Mouse (Mus musculus): ENCODE results near the gene Trim67. TPM values are rescaled to one million over a fixed set of nuclear protein-coding genes. Genes with fewer than 3 reads are reported as not detected.

The Trim67 gene
- polyA plus RNA-seq, 1 experiment from 2014 or later, result not detected

- peaks cover 10% of the 10 kb centered on the region; the same call in 1 of the 2 replicates for H3K4me1 ChIP-seq
- no peak overlapping the region for H3K27ac ChIP-seq
- 14% methylated on average over 16 of the region's 16 CpGs for WGBS
- H3K4me3 ChIP-seq, result peak overlapping the region; percentile 8; the same call in 1 of the 2 replicates
- no peaks in the 10 kb centered on the region for H3K9me3 ChIP-seq (replicated peaks)
- peaks cover 14% of the 10 kb centered on the region for H3K27me3 ChIP-seq (ENCODE audit: low read depth, poor library complexity, severe bottlenecking)
- no peaks in the 10 kb centered on the region for H3K36me3 ChIP-seq
- DNase-seq (ENCODE audit: low spot score), result peak; percentile 83
These were observed 17.2 kb upstream of the Trim67 start for GRCm38 (mm10) chr8:124775695-124776094.

DNA sequence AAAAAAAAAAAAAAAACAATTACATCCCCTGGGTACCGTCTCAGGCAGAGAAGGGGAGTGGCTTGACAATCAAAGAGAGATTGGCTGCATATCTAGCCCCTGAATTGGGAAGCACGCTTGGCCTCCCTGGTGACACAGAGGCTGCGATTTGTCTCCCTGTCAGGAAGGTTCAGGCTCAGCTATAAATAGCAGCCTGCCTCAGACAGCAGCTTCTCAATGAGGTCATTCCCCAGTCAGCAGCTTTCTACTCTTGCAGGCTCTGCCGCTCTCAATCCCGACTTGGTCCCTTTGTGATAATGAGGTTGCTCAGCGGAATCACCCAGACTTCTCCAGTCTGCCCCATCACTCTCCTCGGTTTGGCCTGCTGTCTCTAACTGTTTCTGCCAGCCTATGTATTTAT, 12.7 kb upstream of the Trim67 start:
- Histone ChIP-seq H3K9me3 (replicated peaks) (no peaks in the 10 kb centered on the region), H3K27ac (no peak overlapping the region), H3K36me3 (no peaks in the 10 kb centered on the region), H3K27me3 (ENCODE audit: low read depth, poor library complexity, severe bottlenecking) (peaks cover 5% of the 10 kb centered on the region), H3K4me3 (no peak overlapping the region), H3K4me1 (peaks cover 7% of the 10 kb centered on the region; the same call in 1 of the 2 replicates)
- 20% methylated on average over 7 of the region's 7 CpGs for WGBS
- no peak for DNase-seq (ENCODE audit: low spot score)

DNA sequence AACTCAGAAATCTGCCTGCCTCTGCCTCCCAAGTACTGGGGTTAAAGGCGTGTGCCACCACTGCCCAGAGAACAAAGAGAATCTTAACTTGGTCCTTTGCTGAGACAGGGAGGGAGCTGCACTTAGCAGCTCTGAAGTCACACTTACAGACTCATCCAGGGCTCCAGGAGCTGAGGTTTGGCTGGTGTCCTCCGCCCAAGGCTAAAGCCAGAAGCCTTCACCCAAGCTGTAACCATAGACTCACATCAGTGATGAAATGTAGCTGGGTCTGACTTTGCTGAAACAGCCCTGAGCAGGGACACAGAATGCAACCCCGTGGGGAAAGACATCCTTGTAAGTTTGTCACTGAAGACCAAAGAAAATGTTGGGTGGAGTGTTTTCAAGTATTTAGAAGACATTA, 10.5 kb upstream of the Trim67 start:
- Histone ChIP-seq H3K4me1 (peaks cover 4% of the 10 kb centered on the region; the same call in 1 of the 2 replicates), H3K36me3 (no peaks in the 10 kb centered on the region), H3K4me3 (no peak overlapping the region), H3K27me3 (ENCODE audit: low read depth, poor library complexity, severe bottlenecking) (peaks cover 7% of the 10 kb centered on the region; the same call in 1 of the 2 replicates), H3K27ac (no peak overlapping the region), H3K9me3 (replicated peaks) (no peaks in the 10 kb centered on the region)
- WGBS, result 77% methylated on average over 3 of the region's 3 CpGs
- no peak for DNase-seq (ENCODE audit: low spot score)

- no peaks in the 10 kb centered on the region for H3K9me3 ChIP-seq (replicated peaks)
- peaks cover 4% of the 10 kb centered on the region; the same call in 1 of the 2 replicates for H3K4me1 ChIP-seq
- no peak overlapping the region for H3K4me3 ChIP-seq
- H3K36me3 ChIP-seq, result no peaks in the 10 kb centered on the region
- H3K27ac ChIP-seq, result no peak overlapping the region
- no peak for DNase-seq (ENCODE audit: low spot score)
- WGBS, result 93% methylated on average over 15 of the region's 15 CpGs
- peaks cover 7% of the 10 kb centered on the region; the same call in 1 of the 2 replicates for H3K27me3 ChIP-seq (ENCODE audit: low read depth, poor library complexity, severe bottlenecking)
These were observed 9.7 kb upstream of the Trim67 start for GRCm38 (mm10) chr8:124783228-124783627.

DNA sequence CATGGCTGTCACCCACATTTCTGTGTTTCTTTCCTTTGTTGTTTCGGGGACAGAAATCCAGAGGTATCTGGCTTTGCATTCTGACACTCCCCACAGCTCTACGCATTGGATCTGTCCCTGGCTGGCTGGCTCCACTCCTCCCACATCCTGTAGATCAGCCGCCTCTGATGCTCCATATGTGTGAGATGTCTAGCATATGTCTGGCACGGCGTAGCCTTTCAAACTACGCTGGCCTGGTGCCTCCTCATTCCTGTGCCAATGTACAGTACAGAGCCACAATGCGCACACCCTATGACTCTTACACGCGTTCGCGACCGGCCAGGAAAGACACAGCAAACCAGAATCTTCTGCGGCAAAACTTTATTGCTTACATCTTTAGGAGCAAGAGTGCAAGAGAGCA, 8.3 kb upstream of the Trim67 start:
- no peak for DNase-seq (ENCODE audit: low spot score)
- no peaks in the 10 kb centered on the region for H3K36me3 ChIP-seq
- 92% methylated on average over 13 of the region's 13 CpGs for WGBS

DNA sequence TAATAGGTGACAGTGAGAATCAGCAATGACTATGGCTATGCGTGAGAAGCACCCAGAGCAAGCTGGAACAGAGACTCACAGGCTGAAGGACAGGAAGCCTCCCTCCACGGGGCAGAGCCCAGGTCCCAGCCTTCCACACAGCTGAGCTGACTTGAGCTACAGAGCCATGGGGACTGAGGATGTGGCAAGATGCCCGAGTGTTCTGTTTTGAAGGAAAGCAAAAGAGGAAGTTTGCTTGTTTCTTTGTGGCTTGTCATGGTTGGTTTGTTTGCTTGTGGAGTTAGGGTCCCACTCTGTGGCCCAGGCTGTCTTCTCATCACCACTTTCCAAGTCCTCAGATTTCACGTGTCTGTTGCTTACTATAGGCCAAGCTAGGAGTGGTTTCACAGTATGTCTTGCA, 2.2 kb upstream of the Trim67 start:
- Histone ChIP-seq H3K4me3 (no peak overlapping the region), H3K4me1 (peaks cover 31% of the 10 kb centered on the region), H3K27ac (no peak overlapping the region), H3K27me3 (ENCODE audit: low read depth, poor library complexity, severe bottlenecking) (peaks cover 64% of the 10 kb centered on the region), H3K9me3 (replicated peaks) (no peaks in the 10 kb centered on the region), H3K36me3 (no peaks in the 10 kb centered on the region)
- DNase-seq (ENCODE audit: low spot score), result no peak
- WGBS, result 78% methylated on average over 4 of the region's 4 CpGs

More for the DNA sequence above, 8.3 kb upstream of the Trim67 start:
- no peak overlapping the region for H3K4me3 ChIP-seq
- H3K27me3 ChIP-seq (ENCODE audit: low read depth, poor library complexity, severe bottlenecking), result peaks cover 7% of the 10 kb centered on the region; the same call in 1 of the 2 replicates
- peaks cover 4% of the 10 kb centered on the region; the same call in 1 of the 2 replicates for H3K4me1 ChIP-seq
- H3K27ac ChIP-seq, result no peak overlapping the region
- H3K9me3 ChIP-seq (replicated peaks), result no peaks in the 10 kb centered on the region

GRCm38 (mm10) chr8:124791751-124792150, 1.1 kb upstream of the Trim67 start:
- no peak overlapping the region for H3K27ac ChIP-seq
- 52% methylated on average over 4 of the region's 4 CpGs for WGBS
- DNase-seq (ENCODE audit: low spot score), result no peak
- H3K4me3 ChIP-seq, result peak overlapping the region; percentile 63; the same call in 1 of the 2 replicates
- H3K9me3 ChIP-seq (replicated peaks), result no peaks in the 10 kb centered on the region
- peaks cover 31% of the 10 kb centered on the region for H3K4me1 ChIP-seq
- no peaks in the 10 kb centered on the region for H3K36me3 ChIP-seq
- H3K27me3 ChIP-seq (ENCODE audit: low read depth, poor library complexity, severe bottlenecking), result peaks cover 70% of the 10 kb centered on the region

DNA sequence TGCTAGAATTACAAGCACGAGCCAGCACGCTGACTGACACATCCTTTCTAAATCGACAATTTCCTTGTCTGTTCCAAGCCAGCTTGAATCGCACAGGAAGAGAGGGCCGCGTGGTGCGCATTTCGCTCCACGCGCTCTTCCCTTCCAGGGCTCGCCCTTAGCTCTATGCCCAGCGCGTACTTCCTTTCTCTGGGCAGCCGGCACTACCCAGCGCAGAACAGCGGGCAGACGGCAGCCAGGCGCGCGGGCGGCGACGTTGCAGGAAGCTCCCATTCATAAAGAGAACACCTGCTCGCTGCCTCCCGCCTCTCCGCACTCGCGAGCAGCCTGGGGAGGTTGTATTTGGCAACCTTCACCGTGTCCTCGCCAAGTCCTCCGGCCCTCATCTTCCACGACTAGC, 706 bp upstream of the Trim67 start:
- Histone ChIP-seq H3K4me3 (peak overlapping the region; percentile 63), H3K36me3 (no peaks in the 10 kb centered on the region), H3K27me3 (ENCODE audit: low read depth, poor library complexity, severe bottlenecking) (peaks cover 72% of the 10 kb centered on the region), H3K9me3 (replicated peaks) (no peaks in the 10 kb centered on the region), H3K4me1 (peaks cover 31% of the 10 kb centered on the region), H3K27ac (no peak overlapping the region)
- DNase-seq (ENCODE audit: low spot score), result peak; percentile 49
- WGBS, result 2% methylated on average over 32 of the region's 32 CpGs

DNA sequence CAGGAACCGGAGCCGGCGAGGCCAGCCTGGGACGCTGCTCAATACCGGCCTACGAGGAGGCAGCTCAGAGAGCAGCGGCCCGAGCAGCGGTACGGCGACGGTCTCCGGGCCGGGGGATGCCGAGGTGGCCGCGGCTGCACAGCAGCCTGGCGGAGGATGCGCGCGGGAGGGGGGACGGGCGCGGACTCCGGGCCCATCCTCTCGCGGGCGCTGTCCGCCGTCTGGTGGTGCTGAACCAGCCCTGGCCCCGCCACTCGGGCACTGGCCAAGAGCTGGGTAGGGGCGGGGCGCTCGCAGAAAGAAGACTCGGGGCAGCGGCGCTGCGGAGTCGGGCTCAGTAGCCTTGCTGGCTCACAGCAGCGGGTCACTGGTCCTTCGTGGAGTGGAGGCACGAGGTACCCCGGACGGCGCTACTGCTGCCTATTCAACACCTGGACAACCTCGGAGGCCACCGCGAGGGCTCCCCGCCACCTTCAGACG, 320 bp downstream of the Trim67 start:
- H3K9me3 ChIP-seq (replicated peaks), result no peaks in the 10 kb centered on the region
- H3K4me3 ChIP-seq, result peak overlapping the region; percentile 63
- under 1% methylated on average over 45 of the region's 51 CpGs for WGBS
- H3K27ac ChIP-seq, result 0 out of 2 replicates have a peak overlapping the region, but pooled peaks have one; percentile 9
- peaks cover 31% of the 10 kb centered on the region for H3K4me1 ChIP-seq
- no peaks in the 10 kb centered on the region for H3K36me3 ChIP-seq
- peaks cover 76% of the 10 kb centered on the region for H3K27me3 ChIP-seq (ENCODE audit: low read depth, poor library complexity, severe bottlenecking)
- peak; percentile 94 for DNase-seq (ENCODE audit: low spot score)

DNA sequence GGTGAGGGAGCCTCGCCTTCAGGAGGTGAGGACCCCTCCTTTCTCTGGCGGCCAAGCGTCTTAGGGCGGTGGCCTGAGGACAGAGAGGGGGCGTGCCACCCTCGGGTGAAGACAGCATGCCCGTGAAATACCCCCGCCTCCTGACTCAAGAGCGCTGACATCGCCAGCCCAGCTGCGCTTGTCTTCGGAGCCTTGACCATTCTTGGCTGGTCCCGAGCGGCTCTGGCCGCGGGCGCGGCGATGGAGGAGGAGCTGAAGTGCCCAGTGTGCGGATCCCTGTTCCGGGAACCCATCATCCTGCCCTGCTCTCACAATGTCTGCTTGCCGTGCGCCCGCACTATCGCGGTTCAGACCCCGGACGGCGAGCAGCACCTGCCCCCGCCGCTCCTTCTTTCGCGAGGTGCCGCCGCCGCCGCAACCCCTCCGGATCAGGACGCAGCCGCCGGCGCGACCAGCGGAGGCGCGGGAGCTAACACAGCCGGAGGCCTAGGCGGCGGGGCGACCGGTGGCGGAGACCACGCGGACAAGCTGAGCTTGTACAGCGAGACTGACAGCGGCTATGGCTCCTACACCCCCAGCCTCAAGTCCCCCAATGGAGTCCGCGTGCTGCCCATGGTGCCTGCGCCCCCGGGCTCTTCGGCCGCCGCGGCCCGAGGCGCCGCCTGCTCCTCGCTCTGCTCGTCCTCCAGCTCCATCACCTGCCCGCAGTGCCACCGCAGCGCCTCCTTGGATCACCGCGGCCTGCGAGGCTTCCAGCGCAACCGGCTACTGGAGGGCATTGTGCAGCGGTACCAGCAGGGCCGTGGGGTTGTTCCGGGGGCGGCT, 981 bp downstream of the Trim67 start:
- no peaks in the 10 kb centered on the region for H3K36me3 ChIP-seq
- peaks cover 31% of the 10 kb centered on the region for H3K4me1 ChIP-seq
- no peaks in the 10 kb centered on the region for H3K9me3 ChIP-seq (replicated peaks)
- H3K4me3 ChIP-seq, result peak overlapping the region; percentile 63
- peaks cover 76% of the 10 kb centered on the region for H3K27me3 ChIP-seq (ENCODE audit: low read depth, poor library complexity, severe bottlenecking)
- WGBS, result under 1% methylated on average over 81 of the region's 81 CpGs
- no peak overlapping the region for H3K27ac ChIP-seq
- no peak for DNase-seq (ENCODE audit: low spot score)

DNA sequence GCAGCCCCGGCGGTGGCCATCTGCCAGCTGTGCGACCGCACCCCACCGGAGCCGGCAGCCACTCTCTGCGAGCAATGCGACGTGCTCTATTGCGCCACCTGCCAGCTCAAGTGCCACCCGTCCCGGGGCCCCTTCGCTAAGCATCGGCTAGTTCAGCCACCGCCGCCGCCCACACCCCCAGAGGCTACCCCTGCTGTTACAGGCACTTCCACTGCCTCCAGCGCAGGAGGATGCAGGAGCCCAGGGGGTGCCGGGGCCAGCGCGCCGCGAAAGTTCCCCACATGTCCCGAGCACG, 1.5 kb downstream of the Trim67 start:
- Histone ChIP-seq H3K9me3 (replicated peaks) (no peaks in the 10 kb centered on the region), H3K4me3 (peak overlapping the region; percentile 63), H3K4me1 (peaks cover 31% of the 10 kb centered on the region), H3K27ac (no peak overlapping the region), H3K36me3 (no peaks in the 10 kb centered on the region), H3K27me3 (ENCODE audit: low read depth, poor library complexity, severe bottlenecking) (peaks cover 76% of the 10 kb centered on the region)
- WGBS, result under 1% methylated on average over 25 of the region's 25 CpGs
- DNase-seq (ENCODE audit: low spot score), result peak; percentile 65

DNA sequence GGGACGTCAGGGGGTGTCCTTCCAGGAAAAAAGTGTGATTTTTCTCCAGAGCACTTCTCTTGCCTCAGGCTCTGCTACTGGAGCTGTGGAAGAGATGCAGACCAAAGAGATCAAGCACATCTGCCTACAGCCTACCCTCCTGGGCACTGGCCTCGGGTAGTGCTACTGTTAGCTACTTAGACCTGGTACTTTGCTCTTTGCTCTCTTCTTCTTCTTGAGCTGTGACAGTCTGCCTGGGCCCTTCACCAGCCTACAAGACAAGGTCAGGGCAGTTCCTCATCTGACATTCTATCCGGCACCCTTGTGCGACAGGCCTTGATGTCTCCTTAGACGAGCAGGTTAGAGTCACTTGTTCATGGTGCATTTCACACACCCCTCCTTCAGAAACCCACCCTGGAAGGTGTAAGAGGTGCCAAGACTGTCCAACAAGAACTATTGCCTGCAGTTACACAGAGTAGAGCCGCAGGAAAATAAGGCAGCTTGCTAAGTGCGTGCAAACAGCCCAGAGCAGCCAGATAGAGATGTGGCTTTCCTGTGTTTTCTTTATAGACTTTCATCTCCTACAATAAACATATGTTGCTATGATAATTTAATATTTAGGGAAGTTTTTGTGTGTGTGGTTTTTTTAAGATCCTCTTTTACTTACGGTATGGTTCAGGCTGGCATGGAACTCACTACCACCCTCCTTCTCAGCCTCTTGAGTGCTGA, 3.0 kb downstream of the Trim67 start:
- Histone ChIP-seq H3K9me3 (replicated peaks) (no peaks in the 10 kb centered on the region), H3K4me1 (peaks cover 31% of the 10 kb centered on the region), H3K4me3 (no peak overlapping the region), H3K27ac (no peak overlapping the region), H3K36me3 (no peaks in the 10 kb centered on the region), H3K27me3 (ENCODE audit: low read depth, poor library complexity, severe bottlenecking) (peaks cover 72% of the 10 kb centered on the region)
- 78% methylated on average over 8 of the region's 8 CpGs for WGBS
- DNase-seq (ENCODE audit: low spot score), result no peak

GRCm38 (mm10) chr8:124800542-124800941, 7.7 kb downstream of the Trim67 start:
- DNase-seq (ENCODE audit: low spot score), result no peak

More at GRCm38 (mm10) chr8:124800542-124800941, 7.7 kb downstream of the Trim67 start:
- 40% methylated on average over 11 of the region's 11 CpGs for WGBS
- Histone ChIP-seq H3K4me1 (no peaks in the 10 kb centered on the region), H3K9me3 (replicated peaks) (no peaks in the 10 kb centered on the region), H3K36me3 (no peaks in the 10 kb centered on the region), H3K4me3 (no peak overlapping the region), H3K27ac (no peak overlapping the region), H3K27me3 (ENCODE audit: low read depth, poor library complexity, severe bottlenecking) (peaks cover 32% of the 10 kb centered on the region)
